Mouse (Mus musculus): ENCODE data around the gene Gm5538.

Gm5538 gene

GRCm38 (mm10) chr3:59729490-59729889, at the start of gene Gm5538:
Gene Gm5538 (plus strand): TSS chr3:59729790.
- DNase-seq = no peak

GRCm38 (mm10) chr3:59697391-59697790, 32.2 kb upstream of the Gm5538 start:
- no peak for DNase-seq

GRCm38 (mm10) chr3:59702614-59703110, 26.9 kb upstream of the Gm5538 start:
- DNase-seq = no peak

DNA sequence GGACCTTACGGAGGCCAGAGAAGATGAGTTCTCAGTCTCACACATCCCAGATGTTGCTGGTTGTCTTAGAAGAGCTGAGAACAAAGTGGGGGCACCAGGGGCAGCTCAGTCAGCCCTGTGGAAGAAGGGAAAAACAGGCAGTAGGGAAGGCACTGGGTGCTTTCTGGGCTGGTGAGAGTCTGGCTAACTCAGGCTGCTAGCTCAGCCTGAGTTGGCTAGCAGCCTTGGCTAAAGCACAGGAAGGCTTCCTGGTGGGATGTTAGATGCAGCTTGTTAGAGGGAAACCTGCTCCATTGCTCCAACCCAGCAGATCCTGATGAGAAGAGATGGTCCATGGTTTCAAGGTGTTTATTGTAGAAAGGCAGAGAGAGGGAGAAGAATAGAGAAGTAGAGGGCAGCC, 10.3 kb downstream of the Gm5538 start:
- DNase-seq = peak; percentile 33 to 45

DNA sequence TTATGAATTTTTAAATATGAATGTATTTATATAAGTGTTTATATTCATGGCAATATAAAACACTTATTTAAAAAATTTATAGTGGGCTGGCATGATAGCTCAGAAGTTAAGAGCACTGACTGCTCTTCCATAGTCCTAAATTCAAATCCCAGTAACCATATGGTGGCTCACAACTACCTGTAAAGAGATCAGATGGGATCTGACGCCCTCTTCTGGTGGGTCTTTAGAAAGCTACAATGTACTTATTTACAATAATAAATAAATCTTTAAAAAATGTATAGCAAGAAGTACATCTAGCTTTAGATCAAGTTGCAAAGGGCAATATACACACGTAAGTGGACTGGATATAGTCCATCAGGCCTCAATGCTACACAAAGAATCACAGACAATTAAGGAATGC, 14.6 kb downstream of the Gm5538 start:
- peak; percentile 65 to 72 for DNase-seq

All from cerebellum, postnatal 10 days (tissue).